Mouse (Mus musculus) intestine, embryonic 14.5 days (tissue): ENCODE data around the gene Abr. TPM values are rescaled to one million over a fixed set of nuclear protein-coding genes. Genes with fewer than 3 reads are reported as not detected.

ENCODE experiments used
- polyA plus RNA-seq: library from polyadenylated mRNA; unstranded; fragments of >200 nt; fragmentation: Nextera tagmentation; extraction: Ambion mirVana; gene quantifications from 2 replicates; pipeline ENCODE4 v1.2.1, GENCODE M21; 2014

Abr gene
- polyA plus RNA-seq, 1 experiment from 2014 or later = 44.3 TPM

Other genes with a start within 250 kb of the Abr start
- 45.8 and 51.4 TPM in 2 replicates for gene Nxn, start 223.2 kb downstream of the Abr start, polyA plus RNA-seq
- 117 and 119 TPM in 2 replicates for gene Timm22, start 215.4 kb downstream of the Abr start, polyA plus RNA-seq
- gene Bhlha9, start 50.2 kb upstream of the Abr start, polyA plus RNA-seq = 0.15 and 0.24 TPM in 2 replicates
- gene Trarg1, start 57.5 kb upstream of the Abr start, polyA plus RNA-seq = 0.08 and 0.19 TPM in 2 replicates
- gene Gosr1, start 141.3 kb upstream of the Abr start, polyA plus RNA-seq = 31.6 and 34.1 TPM in 2 replicates
- gene Cpd, start 224.7 kb upstream of the Abr start, polyA plus RNA-seq = 17.5 and 20.9 TPM in 2 replicates